Mouse (Mus musculus) layer of hippocampus, postnatal 10 days (tissue): ENCODE results near the gene Qrfp. TPM values are rescaled to one million over a fixed set of nuclear protein-coding genes. Genes with fewer than 3 reads are reported as not detected.

ENCODE experiments used
- DNase-seq, 2 experiments: peaks; one replicate each; pipeline ENCODE4 v3.0.0; 2021; ENCODE audit warnings: low spot score in 2 of 2
- long read RNA-seq: library from polyadenylated mRNA; stranded (forward); transcript quantifications from one replicate; pipeline ENCODE4 v2.0.0, GENCODE M21; 2023
- total RNA-seq, 2 experiments: library from RNA; stranded (reverse); gene quantifications; 2 replicates each; pipeline ENCODE4 v1.2.3; 2021

Qrfp gene
- not detected for total RNA-seq
- long read RNA-seq: 0 reads

DNA sequence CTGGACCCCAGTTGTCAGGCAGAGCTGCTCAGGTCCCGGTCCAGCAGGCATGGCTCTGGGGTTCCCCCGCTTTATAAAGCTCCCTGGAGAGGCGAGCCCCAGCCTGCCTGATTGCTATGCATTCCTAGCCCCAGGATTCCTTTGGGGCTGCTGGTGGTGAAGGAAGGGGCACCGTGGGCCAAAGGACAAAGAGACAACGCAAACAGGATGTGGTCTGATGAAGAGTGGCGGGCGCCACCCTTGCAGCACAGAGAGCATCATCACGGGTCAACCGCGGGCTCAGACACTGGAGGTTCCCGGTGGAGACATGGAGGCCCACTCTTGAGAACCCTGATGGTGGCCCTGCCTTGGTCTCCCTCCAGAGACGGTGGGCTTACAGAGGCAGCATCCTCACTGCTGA is at the start of gene Qrfp:
Gene Qrfp, minus strand, starts transcription at position 137 of the 400 bp plus-strand sequence.
- no peak for DNase-seq

DNA sequence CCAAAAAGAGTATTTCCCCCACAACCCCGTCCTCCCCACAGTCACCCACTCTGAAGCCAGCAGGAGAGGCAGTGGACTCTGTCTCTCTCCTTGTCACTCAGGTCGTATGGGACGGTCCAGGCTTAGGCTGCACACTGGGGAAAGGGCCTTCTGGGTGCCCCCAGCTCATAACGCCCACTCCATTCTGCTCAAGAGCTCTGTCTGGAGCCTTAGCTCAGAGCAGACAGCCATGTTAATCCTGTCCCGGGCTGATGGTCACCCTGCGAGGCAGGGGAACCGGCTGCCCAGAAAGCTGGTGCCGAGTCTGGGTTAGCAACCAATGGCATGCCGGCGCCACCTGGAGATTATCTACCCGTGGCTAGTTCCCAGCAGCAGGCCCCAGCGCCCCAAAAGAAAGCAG is 48.1 kb upstream of the Qrfp start:
- DNase-seq: no peak

DNA sequence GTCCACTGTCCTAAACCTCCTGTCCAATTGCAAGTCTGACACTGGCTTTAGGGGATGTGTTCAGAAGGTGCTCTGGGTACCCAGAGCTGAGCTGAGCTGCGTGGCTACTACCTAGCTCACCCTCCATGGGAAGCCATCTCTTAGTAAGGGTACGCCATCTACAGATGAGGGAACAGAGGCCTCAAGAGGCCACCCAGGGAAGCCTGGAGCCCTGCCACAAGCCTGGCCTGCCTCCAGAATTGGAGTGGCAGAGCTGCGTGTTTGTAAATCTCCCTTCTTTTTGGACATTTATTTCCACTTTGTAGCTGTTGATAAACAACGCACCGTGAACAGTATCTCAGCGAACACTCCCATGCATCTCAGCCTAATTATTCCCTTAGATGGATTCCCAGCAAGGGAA is 46.8 kb upstream of the Qrfp start:
- peak; percentile 50 to 61 for DNase-seq

DNA sequence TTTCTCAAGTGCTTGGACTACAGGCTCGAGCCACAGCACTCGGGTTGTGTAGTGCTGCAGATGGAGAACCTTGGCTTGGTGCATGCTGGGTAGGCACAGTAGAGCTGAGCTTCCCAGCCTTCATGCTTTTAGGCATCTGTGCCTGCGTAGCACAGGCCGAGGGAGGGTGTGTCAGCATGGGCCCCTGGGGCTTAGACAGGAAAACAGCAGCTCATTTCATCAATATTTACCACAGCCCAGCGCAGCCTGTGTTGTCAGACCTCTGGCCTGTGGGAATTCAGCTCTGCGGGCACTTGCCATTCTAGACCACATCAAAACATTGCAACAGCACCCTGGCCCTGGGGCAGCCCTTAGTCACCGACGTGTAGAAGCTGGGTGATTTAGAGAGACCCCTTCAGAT is 45.6 kb upstream of the Qrfp start:
- no peak for DNase-seq

DNA sequence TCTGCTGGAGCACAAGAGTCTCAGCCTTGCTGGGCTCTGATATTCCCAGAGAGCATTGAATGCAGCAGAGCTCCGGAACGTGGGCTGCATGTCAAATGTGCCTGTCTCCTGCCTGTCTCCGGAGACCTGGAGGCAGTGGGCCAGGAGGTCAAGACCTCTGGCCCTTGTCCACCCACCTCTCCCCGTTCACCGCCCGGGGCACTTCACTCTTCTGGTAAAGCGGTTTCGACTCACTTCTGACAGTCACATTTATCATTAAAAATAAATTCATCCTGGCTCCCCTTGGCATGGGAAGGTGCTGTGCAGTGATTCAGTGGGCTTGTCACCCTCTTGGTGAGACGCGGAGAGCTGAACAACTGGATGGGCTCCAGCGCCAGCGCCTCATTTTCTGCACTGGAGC is 39.8 kb upstream of the Qrfp start:
- no peak for DNase-seq

DNA sequence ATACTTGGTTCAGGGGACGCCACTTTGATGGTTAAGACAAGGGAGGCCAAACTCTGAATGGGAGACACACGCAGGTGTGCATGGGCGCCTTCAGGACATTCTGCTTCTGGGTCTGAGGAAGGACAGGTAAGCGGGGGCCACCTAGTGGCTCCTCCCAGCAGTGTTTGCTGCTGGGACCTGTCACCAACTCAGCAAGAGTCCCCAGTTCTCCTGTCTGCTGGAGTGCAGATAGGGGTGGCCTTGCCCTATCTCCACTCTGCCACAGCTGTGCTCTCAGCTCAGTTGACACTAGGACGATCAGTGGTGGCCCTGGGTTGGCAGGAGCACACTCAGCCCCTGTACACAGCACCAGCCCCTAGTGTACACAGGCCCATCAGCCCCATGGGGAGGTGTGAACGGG is 37.5 kb upstream of the Qrfp start:
- no peak for DNase-seq

DNA sequence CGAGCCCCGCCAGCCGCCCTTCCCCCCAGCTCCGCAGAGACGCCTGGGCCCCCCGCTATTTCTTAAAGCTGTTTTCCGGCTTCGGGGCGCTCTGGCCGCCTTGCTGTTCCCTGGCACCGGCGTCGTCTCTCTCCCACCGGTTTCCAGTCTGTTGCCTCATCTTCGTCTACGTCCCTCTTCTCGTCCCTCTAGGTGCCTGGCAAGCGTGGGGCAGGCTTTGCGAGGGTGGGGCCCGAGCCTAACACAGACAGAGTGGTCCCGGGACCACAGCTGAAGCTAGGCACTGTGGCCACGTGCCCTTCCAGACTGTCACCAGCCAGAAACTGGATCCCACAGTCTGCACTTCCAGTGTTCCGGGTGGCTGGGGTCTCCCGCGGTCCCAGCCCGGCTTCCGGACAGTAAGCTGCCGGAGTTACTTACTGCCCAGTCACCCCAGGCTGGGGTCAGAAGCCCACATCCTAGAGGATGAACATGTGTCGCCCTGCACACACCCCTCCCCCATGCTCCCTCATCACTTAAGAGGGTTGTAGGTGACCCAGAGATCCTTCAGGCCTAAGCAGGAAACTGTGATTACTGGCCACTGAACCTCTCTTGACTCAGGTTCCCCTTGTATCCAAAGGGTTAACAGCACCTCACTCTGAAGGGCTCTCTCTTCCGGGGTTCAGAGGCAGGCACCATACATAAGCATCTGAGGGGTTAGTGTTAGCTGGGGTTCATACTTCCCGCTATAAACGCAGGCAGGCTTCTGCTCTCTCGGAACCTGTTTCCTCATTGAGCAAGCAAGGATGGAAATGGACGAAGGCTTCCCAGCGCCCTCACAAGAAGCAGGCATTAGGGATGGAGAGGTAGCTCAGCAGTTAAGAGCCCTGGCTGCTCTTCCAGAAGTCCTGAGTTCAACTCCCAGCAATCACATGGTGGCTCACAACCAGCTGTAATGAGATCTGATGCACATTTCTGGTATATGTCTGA is 36.6 kb upstream of the Qrfp start:
- no peak for DNase-seq

DNA sequence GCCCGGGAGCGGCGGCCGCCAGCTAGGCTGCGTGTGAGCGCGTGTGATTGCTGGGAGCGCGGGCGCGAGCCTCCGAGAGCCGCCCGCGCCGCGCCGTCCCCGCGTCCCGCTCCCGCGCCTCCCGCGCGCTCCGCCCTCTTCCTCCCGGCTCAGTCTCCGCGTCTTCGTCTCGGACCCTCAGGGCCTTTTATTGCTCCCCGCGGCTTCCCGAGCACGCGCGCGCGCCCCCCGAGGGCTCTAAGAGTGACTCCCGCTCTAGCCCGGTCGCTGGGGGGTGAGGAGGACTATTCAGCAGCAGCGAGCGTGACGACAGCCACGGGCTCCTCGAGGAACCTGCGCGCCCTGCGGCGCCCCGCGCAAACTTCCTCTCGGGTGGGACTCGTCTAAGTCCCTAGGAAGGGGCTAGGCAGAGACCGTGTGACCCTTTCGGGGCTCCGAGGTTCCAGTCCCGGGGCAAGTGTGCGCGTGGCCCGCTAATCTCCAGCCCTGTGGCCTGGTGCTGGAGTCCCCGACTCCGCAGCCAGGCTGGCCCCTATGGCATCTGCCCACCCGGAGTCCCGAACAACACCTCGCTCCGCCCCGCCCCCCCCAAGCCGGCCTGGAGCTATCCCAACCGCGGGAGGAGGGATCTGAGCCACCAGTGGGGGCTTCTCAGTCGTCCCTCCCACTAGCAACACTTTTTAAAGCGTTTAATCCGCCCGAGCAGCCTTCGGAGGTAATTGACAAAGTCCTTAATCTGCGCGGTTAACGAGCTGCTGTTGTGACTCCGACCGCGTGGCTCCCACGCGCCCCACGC is 35.7 kb upstream of the Qrfp start, which contains the start of gene Fibcd1:
Gene Fibcd1, minus strand, starts transcription at position 110 of the 796 bp plus-strand sequence.
- DNase-seq: peak in 1 of 2 experiments; percentile 48

DNA sequence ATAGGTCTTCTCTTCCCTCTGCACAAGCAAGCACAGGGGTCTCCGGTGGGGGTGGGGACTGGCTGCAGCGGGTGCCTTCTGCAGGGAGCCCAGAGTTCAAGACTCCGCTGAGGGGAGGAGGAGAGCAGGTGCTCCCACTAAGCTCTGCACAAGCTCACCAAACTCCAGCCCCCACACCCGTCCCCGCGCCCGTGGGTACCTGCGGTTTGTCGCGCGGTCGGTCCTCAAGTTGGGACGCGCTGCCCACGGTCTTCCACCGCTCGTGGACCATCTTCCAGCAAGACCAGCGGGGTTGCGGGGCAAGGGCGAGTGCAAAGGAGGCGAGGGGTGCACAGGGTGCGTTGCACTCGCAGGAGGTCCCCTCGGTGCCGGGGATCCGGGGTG is 35.1 kb upstream of the Qrfp start:
- no peak for DNase-seq

DNA sequence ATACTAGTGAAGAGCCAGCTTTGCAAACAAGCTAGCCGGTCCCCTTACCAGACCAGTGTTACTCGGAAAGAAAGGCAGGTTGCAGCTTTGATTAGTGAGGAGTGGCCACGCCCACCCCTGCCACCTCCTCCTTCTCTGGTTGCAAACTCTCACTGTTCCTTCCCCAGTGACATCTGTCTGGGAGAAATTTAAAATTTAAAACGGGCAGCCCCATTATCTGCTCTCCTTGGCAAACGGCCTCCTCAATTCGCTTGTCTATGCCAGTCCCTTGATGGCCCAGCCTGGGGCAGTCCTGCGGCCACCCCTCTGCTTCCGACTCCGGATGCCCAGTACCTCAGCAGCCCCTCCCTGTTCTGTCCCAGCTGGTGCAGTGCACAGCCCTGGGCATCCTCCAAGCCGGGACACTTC is 34.4 kb upstream of the Qrfp start:
- DNase-seq: no peak

DNA sequence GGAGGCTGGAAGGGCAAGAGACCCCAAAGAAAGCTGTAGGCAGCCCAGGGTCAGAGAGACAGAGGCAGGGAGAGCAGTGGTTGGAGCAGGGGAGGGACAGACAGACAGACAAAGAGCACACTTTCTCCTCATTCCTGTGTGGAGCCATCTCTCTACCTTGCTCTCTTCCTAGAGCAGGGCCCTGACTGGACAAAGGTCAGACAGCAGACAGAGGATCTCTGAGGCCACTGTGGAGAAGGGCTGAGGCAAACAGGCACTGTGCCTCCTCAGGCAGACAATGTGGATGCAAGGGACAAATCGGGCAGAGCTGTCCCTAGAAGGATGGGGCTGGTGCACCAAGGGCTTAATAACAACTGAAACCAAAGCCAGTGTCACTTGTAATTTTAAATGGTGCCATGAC is 28.5 kb upstream of the Qrfp start:
- no peak for DNase-seq

DNA sequence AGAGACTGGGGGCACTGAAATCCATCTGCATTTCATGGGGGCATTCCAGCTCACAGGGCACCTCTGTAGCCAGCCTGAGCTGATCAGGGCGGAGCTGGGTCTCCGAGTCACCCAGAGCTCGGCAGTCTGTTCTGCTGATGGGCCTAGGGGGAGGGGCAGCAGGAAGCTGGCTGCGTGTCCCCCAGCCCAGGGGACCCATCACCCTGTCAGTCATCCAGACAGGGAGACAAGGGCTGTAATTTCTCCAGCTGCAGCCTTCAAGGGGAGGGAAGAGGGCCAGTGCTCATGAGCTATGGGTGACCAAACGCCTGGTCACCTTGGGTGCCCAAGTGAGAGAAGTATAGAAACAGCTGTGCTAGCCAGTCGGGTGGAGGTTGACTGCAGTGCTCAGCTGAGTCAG is 26.6 kb upstream of the Qrfp start:
- no peak for DNase-seq

DNA sequence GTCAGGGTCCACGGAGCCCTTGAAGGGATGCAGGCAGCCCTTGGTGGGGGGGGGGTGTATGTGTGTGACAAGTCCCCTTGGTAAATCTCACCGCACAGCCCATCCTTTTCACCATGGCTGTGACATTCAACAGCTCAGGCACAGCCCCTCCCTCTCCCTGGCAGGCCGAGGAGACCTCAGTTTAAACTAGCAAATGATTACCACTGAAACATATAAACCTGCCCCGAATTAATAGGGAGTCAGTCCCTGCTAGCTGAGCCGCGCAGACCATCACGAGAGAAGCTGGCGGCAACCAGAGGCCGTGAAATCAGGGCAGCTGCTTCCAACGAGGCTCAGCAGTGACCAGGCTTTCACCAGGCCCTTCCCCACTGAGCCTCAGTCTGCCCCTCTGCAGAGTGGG is 25.7 kb upstream of the Qrfp start:
- no peak for DNase-seq

DNA sequence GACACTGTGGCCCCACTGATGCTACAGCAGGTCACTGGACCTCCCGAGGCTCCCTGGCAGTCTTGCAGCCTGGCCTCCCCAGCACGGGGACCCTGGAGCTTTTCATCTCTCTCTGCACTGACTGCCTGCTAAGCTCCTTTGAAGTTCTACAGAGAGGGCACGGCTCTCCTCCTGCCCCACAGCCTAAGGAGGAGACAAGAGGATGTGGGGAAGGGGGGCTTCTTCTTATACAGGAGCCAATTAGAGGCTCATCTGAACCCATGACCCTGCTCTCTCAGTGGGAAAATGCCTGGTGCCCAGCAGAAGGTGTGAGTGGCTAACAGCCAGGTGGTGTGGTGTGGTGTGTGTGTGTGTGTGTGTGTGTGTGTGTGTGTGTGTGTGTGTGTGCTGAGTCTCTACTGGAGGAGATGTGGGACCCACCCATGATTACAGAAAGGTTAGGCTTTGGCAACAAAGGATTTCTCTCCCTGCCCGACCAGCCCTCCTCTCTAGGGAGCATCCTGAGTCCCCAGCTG is 18.0 kb upstream of the Qrfp start:
- DNase-seq: no peak

DNA sequence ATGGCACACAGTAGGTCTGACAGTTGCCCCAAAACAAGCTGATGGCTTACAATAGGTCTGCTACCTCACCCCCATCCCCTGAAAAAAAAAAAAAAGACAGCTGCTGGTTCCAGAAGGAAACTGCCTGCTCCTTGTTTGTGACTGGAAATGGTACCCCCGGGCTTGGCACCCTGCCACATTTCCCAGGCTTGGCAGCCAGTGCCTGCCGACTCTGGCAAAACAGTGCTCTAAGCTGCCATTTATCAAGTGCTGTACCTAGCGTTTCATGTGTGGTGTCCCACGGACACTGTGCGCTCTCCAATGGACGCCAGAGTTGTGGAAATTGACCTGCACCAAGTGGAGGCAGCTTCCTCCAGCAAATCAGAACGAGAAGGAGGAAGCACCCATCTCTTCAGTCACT is 17.5 kb upstream of the Qrfp start:
- peak; percentile 91 to 93 for DNase-seq

DNA sequence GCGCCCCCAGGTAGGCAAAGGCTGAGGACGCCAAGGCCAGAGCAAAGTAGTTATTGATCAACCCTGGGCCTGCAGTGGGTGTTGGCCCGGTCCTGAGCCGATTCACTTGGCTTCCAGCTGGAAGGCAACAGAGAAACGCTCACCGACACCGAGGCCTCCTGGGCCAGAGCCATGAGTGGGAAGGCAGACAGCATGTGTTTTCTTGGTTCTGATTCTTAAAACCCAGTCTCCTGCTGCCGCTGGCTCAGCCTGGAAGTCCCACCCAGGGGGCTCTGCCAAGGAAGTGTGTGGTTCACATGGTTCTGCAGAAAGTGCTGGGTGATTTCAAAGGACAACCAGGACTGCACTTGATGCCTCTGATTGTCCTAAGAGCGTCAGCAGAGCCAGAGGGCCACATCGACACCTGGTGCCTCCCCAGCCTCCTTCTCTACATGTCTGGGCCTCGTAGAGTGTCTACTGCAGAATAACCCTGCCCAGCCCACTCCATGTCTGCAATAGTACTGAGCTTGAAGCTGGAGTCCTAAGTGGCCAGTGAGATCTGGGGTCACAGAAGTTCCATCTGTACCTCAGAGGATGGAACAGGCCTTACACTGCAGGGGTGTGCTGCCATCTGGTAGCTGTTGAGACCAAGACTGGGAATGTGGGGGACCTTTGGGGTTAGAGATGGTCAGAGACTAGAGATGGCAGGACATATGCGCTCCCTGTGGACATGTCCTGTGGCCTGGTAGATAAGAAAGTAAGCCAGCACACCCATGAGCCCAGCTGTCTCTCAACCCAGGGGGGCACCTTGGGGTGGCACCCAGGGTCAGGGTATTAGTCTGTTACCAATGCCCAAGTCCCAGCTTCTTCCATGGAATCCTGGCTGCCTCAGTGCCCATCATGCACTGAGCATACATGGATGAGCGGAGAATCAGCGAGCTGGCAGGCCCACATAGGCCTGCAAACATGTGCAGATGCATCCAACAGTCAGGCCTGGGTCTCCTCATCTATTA is 16.0 kb upstream of the Qrfp start:
- peak in 1 of 2 experiments; percentile 44 for DNase-seq

DNA sequence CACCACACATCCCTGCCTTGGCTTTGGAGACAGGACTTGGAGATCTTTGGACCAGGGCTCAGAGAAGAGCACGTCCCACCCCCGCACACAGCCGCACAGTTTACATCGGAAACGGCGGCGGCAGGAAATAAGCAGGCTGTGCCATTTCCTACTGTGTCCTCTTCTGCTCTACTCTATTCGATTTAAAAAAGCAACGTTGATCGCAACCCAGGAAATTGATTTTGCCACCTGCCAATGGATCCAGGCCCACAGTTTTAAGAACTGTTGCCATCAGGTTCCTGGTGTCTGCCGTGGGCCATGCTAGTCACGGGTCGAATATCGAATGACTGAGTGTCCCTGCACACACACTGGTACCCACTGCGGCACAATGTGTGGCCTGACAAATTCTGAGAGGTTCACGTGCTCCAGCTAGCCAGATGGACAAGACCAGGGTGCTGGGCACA is 15.1 kb upstream of the Qrfp start:
- DNase-seq: no peak

DNA sequence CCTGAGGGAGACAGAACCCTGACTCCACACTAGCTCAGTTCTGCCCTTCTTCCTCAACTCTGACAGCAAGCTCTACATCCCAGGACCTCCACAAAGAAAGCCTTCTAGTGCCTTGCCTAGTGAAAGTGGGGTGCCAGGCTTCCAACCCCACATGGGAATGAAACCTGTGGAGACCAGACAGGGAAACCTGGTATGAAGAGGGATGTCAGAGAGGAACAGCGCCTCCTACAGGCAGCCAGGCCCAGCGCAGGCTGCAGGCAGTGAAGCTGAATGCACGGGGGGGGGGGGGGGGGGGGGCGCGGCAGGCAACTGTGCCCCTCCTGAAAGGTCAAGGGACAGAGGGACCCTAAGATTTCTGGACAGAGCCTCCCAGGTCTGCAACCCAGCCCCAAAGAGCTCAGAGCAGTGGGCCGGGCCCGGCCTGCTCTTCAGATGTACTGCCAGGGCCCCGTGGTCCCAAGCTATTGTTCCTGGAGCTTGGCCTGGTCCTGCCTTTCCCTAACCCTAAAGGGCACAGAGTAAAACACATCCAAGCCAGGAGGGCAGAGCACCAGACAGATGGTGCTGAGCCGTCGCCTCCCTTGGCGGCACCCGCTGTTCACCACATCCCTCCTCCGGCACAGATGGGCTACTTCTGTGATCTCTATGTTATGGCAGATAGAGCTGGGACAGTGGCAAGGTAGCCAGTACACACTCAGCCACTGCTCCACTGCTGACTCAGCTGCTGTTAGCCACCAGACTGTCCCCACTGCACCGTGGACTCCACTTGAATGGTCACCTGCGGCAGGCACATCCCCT is 13.8 kb upstream of the Qrfp start:
- DNase-seq: peak; percentile 62

DNA sequence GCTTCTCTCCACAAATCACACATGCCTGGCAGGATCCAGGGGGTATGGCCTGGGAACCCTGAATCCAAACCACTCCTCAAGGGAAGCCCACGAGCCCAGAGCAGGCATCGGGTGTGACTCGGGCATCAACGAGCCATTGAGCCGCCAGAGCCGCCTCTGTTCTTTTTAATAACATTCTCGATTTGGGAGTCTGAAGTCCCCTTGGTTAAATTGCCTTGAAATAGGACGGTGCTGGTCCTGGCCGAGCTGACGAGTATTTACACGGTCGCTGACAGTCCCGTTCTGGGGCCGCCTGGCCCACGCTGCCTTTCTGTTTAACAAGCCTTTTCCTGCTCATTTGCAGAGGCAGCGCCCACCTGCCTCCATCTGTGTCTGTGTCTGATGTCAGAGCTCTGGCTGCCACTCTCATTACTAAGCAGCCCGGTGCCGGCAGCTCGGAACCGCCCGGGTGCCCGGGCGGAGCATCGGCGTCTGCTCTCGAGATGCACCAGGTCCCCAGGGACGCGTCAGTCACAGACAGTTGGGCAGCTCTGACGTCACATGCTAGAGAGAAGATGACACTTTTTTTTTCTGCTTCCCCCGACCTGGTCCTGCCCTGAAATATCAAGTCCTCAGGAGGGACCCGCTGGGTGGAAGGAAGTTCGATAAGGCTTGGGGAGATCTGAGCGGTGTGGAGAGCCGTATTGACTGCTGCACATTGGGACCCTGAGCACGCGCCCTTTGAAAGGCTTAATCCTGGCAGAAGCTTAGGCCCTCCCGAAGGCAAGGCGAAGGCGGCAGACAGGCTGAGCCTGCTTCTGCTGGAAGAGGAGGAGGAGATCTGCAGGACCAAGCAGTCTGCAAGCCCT is 12.4 kb upstream of the Qrfp start:
- DNase-seq: peak; percentile 64 to 70
